Mouse (Mus musculus) cerebellum, postnatal 36 days (tissue): ENCODE data around the gene Tmem39a.

Source experiments
- DNase-seq, 2 experiments: peaks; one replicate each; pipeline ENCODE4 v3.0.0; 2021 to 2022; ENCODE audit warnings: mixed read lengths in 2 of 2

Gene Tmem39a

GRCm38 (mm10) chr16:38558221-38558748 is at the start of gene Tmem39a:
Gene Tmem39a, plus strand, starts transcription at chr16:38558698.
- no peak for DNase-seq

GRCm38 (mm10) chr16:38510846-38511245 is 47.7 kb upstream of the Tmem39a start:
- no peak for DNase-seq

- no peak for DNase-seq
These were observed 39.4 kb upstream of the Tmem39a start for GRCm38 (mm10) chr16:38519140-38519539.

- DNase-seq, result no peak
These were observed 37.1 kb upstream of the Tmem39a start for GRCm38 (mm10) chr16:38521211-38521987.

GRCm38 (mm10) chr16:38522129-38523084 is 36.1 kb upstream of the Tmem39a start, which contains the start of gene Timmdc1:
Gene Timmdc1, minus strand, starts transcription at chr16:38522663.
- DNase-seq, result peak; percentile 95 to 97

GRCm38 (mm10) chr16:38526264-38526663 is 32.2 kb upstream of the Tmem39a start:
- DNase-seq, result no peak

- peak; percentile 60 to 64 for DNase-seq
These were observed 21.9 kb upstream of the Tmem39a start for GRCm38 (mm10) chr16:38536544-38537146.

GRCm38 (mm10) chr16:38538716-38539380 is 19.6 kb upstream of the Tmem39a start:
- DNase-seq, result no peak

GRCm38 (mm10) chr16:38548000-38548399 is 10.5 kb upstream of the Tmem39a start:
- no peak for DNase-seq

GRCm38 (mm10) chr16:38549479-38550396 is 8.8 kb upstream of the Tmem39a start, which contains the start of gene Poglut1:
Gene Poglut1, minus strand, starts transcription at chr16:38550258.
- DNase-seq, result peak; percentile 81 to 85

GRCm38 (mm10) chr16:38555988-38556387 is 2.5 kb upstream of the Tmem39a start:
- DNase-seq, result no peak

- DNase-seq, result peak; percentile 96 to 97
These were observed 3.9 kb downstream of the Tmem39a start for GRCm38 (mm10) chr16:38562131-38562967.

- DNase-seq, result no peak
These were observed 4.5 kb downstream of the Tmem39a start for GRCm38 (mm10) chr16:38562968-38563327.

GRCm38 (mm10) chr16:38563516-38563915 is 5.0 kb downstream of the Tmem39a start:
- DNase-seq, result no peak

GRCm38 (mm10) chr16:38568192-38568591 is 9.7 kb downstream of the Tmem39a start:
- DNase-seq, result no peak

GRCm38 (mm10) chr16:38571481-38571880 is 13.0 kb downstream of the Tmem39a start:
- no peak for DNase-seq

GRCm38 (mm10) chr16:38584761-38585160 is 26.3 kb downstream of the Tmem39a start:
- DNase-seq, result no peak

- no peak for DNase-seq
These were observed 26.7 kb downstream of the Tmem39a start for GRCm38 (mm10) chr16:38585186-38585585.

GRCm38 (mm10) chr16:38587163-38587562 is 28.7 kb downstream of the Tmem39a start:
- DNase-seq, result no peak

- DNase-seq, result no peak
These were observed 29.1 kb downstream of the Tmem39a start for GRCm38 (mm10) chr16:38587572-38587971.
